Comparison of ENCODE assay signal across 11 mouse cellular contexts in genomic region chr14:34215451-34216127, GRCm38 (mm10). TPM values are rescaled to one million over a fixed set of nuclear protein-coding genes. Genes with fewer than 3 reads are reported as not detected.
DNase-seq lines count a peak whose midpoint lies in the region; ATAC-seq and TF ChIP-seq lines count a peak whose summit lies in the region.
"Had no signal": no experiment of that assay in that cellular context is flagged by ENCODE, and none has a peak within 500 bp of the region (broad histone marks: within the 10 kb centered on the region; RNA-seq: fewer than 3 reads in every experiment).

No protein-coding gene starts in this region.

- H3K27ac ChIP-seq in hindbrain, embryonic 14.5 days: no peak overlapping the region
- no peak overlapping the region for H3K27ac ChIP-seq in hindbrain, embryonic 13.5 days
- no peak overlapping the region for H3K27ac ChIP-seq in embryonic facial prominence, embryonic 13.5 days
- no peak overlapping the region for H3K27ac ChIP-seq in lung, embryonic 14.5 days (ENCODE audit: low read depth)

- 63% methylated on average over 6 of the region's 6 CpGs for WGBS in hindbrain, embryonic 14.5 days
- 63% methylated on average over 6 of the region's 6 CpGs for WGBS in hindbrain, embryonic 13.5 days
- 61% methylated on average over 6 of the region's 6 CpGs for WGBS in embryonic facial prominence, embryonic 13.5 days
- 53% methylated on average over 6 of the region's 6 CpGs for WGBS in lung, embryonic 14.5 days

- H3K9me3 ChIP-seq in hindbrain, embryonic 14.5 days (ENCODE audit: control insufficient read depth, low read length): no peaks in the 10 kb centered on the region
- no peaks in the 10 kb centered on the region for H3K9me3 ChIP-seq in hindbrain, embryonic 13.5 days
- no peaks in the 10 kb centered on the region for H3K9me3 ChIP-seq in embryonic facial prominence, embryonic 13.5 days
- H3K9me3 ChIP-seq in lung, embryonic 14.5 days (ENCODE audit: low read depth, low read length): no peaks in the 10 kb centered on the region

- no peak; the same call in 1 of the 2 replicates for ATAC-seq in hindbrain, embryonic 14.5 days (ENCODE audit: low FRiP score)
- no peak for ATAC-seq in hindbrain, embryonic 13.5 days (ENCODE audit: low FRiP score)
- ATAC-seq in embryonic facial prominence, embryonic 13.5 days (ENCODE audit: insufficient number of reproducible peaks, insufficient read depth, low FRiP score, low TSS enrichment, low read depth): peak; percentile 40; the same call in 1 of the 2 replicates
- peak; percentile 79; the same call in 1 of the 2 replicates for ATAC-seq in lung, embryonic 14.5 days (ENCODE audit: insufficient read depth)

- TF ChIP-seq CTCF in lung, embryonic 14.5 days (IDR thresholded peaks at IDR 0.05; ENCODE audit: low read depth): no peak

- peaks cover 18% of the 10 kb centered on the region for H3K27me3 ChIP-seq in hindbrain, embryonic 14.5 days (ENCODE audit: control insufficient read depth, insufficient read depth, low read length)
- H3K27me3 ChIP-seq in hindbrain, embryonic 13.5 days: peaks cover 29% of the 10 kb centered on the region
- H3K27me3 ChIP-seq in embryonic facial prominence, embryonic 13.5 days: peaks cover 21% of the 10 kb centered on the region
- peaks cover 26% of the 10 kb centered on the region for H3K27me3 ChIP-seq in lung, embryonic 14.5 days (ENCODE audit: insufficient read depth, low read length)

- H3K4me1 ChIP-seq in hindbrain, embryonic 14.5 days (replicated peaks; ENCODE audit: control insufficient read depth, insufficient read depth, low read length): no peaks in the 10 kb centered on the region; the same call in 1 of the 2 replicates
- peaks cover 9% of the 10 kb centered on the region for H3K4me1 ChIP-seq in hindbrain, embryonic 13.5 days (replicated peaks)
- peaks cover 9% of the 10 kb centered on the region for H3K4me1 ChIP-seq in embryonic facial prominence, embryonic 13.5 days
- H3K4me1 ChIP-seq in lung, embryonic 14.5 days (ENCODE audit: insufficient read depth): peaks cover 10% of the 10 kb centered on the region

- no peak overlapping the region for H3K4me3 ChIP-seq in hindbrain, embryonic 14.5 days (replicated peaks; ENCODE audit: low read length)
- H3K4me3 ChIP-seq in hindbrain, embryonic 13.5 days: no peak overlapping the region
- no peak overlapping the region for H3K4me3 ChIP-seq in embryonic facial prominence, embryonic 13.5 days
- H3K4me3 ChIP-seq in lung, embryonic 14.5 days (ENCODE audit: low read depth, low read length): no peak overlapping the region
- H3K4me3 ChIP-seq: erythroblast, embryonic 14.5 days had no signal

- H3K36me3 ChIP-seq in hindbrain, embryonic 14.5 days (replicated peaks; ENCODE audit: control insufficient read depth, insufficient read depth): no peaks in the 10 kb centered on the region
- H3K36me3 ChIP-seq in hindbrain, embryonic 13.5 days: no peaks in the 10 kb centered on the region
- no peaks in the 10 kb centered on the region for H3K36me3 ChIP-seq in embryonic facial prominence, embryonic 13.5 days
- no peaks in the 10 kb centered on the region for H3K36me3 ChIP-seq in lung, embryonic 14.5 days (ENCODE audit: insufficient read depth)

- H3K4me2 ChIP-seq in hindbrain, embryonic 14.5 days (replicated peaks): no peak overlapping the region
- no peak overlapping the region for H3K4me2 ChIP-seq in hindbrain, embryonic 13.5 days
- no peak overlapping the region for H3K4me2 ChIP-seq in embryonic facial prominence, embryonic 13.5 days
- H3K4me2 ChIP-seq in lung, embryonic 14.5 days: no peak overlapping the region

- peak; percentile 27 for DNase-seq in hindbrain, embryonic 14.5 days (ENCODE audit: low spot score)
- DNase-seq in NIH3T3 (ENCODE audit: low read depth): peak; percentile 22
- DNase-seq in lung, embryonic 14.5 days: peak; percentile 89
- no peak for DNase-seq in cerebellum, adult 9-10 months
- DNase-seq in right cerebral cortex, postnatal 10 days (ENCODE audit: low spot score in 2 of 2): no peak
- no peak for DNase-seq in gastrocnemius, postnatal 36 days

- no peak overlapping the region for H3K9ac ChIP-seq in hindbrain, embryonic 14.5 days
- no peak overlapping the region for H3K9ac ChIP-seq in hindbrain, embryonic 13.5 days
- H3K9ac ChIP-seq in embryonic facial prominence, embryonic 13.5 days: no peak overlapping the region
- no peak overlapping the region for H3K9ac ChIP-seq in lung, embryonic 14.5 days

- intact Hi-C loops in gastrocnemius, postnatal 36 days (cut with DNase I): no loop called here

RNA-seq across cellular contexts. Expression of gene Syt15, which starts 3.8 kb away (rescaled TPM):
- polyA plus RNA-seq in hindbrain, embryonic 14.5 days (2014; fragmentation: Nextera tagmentation; extraction: Ambion mirVana): 0.42 and 0.79 TPM in 2 replicates
- 0.48 and 0.68 TPM in 2 replicates for polyA plus RNA-seq in hindbrain, embryonic 13.5 days (2015; fragmentation: Nextera tagmentation; extraction: Ambion mirVana)
- polyA plus RNA-seq in embryonic facial prominence, embryonic 13.5 days (2015; fragmentation: Nextera tagmentation; extraction: Ambion mirVana): 0.30 and 0.66 TPM in 2 replicates
- polyA plus RNA-seq in lung, embryonic 14.5 days (2014; fragmentation: Nextera tagmentation; extraction: Ambion mirVana): 0.42 TPM in 2 replicates
- total RNA-seq in gastrocnemius, postnatal 36 days (2021): under 1 TPM; 0.36 to 0.57 TPM
- total RNA-seq: ES-E14; hematopoietic stem cell, adult 5-6 weeks had no signal
- polyA plus RNA-seq: erythroblast, embryonic 14.5 days had no signal

RNA-seq across cellular contexts. Expression of gene Gprin2, which starts 14.1 kb away (rescaled TPM):
- polyA plus RNA-seq in hindbrain, embryonic 14.5 days (2014; fragmentation: Nextera tagmentation; extraction: Ambion mirVana): 4.4 and 5.4 TPM in 2 replicates
- polyA plus RNA-seq in hindbrain, embryonic 13.5 days (2015; fragmentation: Nextera tagmentation; extraction: Ambion mirVana): 4.8 and 5.5 TPM in 2 replicates
- 1.5 and 1.7 TPM in 2 replicates for polyA plus RNA-seq in embryonic facial prominence, embryonic 13.5 days (2015; fragmentation: Nextera tagmentation; extraction: Ambion mirVana)
- polyA plus RNA-seq in lung, embryonic 14.5 days (2014; fragmentation: Nextera tagmentation; extraction: Ambion mirVana): 0.18 and 0.19 TPM in 2 replicates
- under 1 TPM in 1 of 2 experiments, not detected in 1; 0.05 TPM for total RNA-seq in gastrocnemius, postnatal 36 days (2021)
- polyA plus RNA-seq: erythroblast, embryonic 14.5 days had no signal

Comparison
In these comparisons a context has a peak if more than half of its experiments do, and no peak if none do; other contexts are left out.
1. ATAC-seq: peak in embryonic facial prominence, embryonic 13.5 days (single experiment) and lung, embryonic 14.5 days (single experiment); none in hindbrain, embryonic 14.5 days (single experiment) and hindbrain, embryonic 13.5 days (single experiment).
2. DNase-seq: peak in hindbrain, embryonic 14.5 days (single experiment), NIH3T3 (single experiment) and lung, embryonic 14.5 days (single experiment); none in cerebellum, adult 9-10 months (single experiment), right cerebral cortex, postnatal 10 days (0 of 2) and gastrocnemius, postnatal 36 days (0 of 2).